Mouse (Mus musculus) liver, embryonic 11.5 days (tissue): ENCODE results near the gene Pgbd5. TPM values are rescaled to one million over a fixed set of nuclear protein-coding genes. Genes with fewer than 3 reads are reported as not detected.
A peak's percentile ranks its signal among the peaks of the same experiment; 100 is the strongest.
"Not testable (repeated sequence)": the region's sequence is repeated elsewhere in the genome, so short reads cannot be mapped to it uniquely, and the experiment has no call there.

Experiments used
- ATAC-seq: fragments of 200-750 bp; cut with Nextera tagmentation; replicated peaks from 2 replicates; pipeline ENCODE4 v1.8.0; 2017; ENCODE audit warnings: moderate number of reproducible peaks, mild to moderate bottlenecking, moderate TSS enrichment, moderate library complexity; ENCODE audit not compliant: low FRiP score
- DNase-seq: peaks from one replicate; pipeline ENCODE4 v3.0.0-alpha.2; 2017; ENCODE audit warnings: low spot score
- H3K27ac ChIP-seq: fragments of 300-500 bp; sonication (generic); 2 replicates; pipeline ENCODE4 v1.5.1; 2014; ENCODE audit warnings: mild to moderate bottlenecking, low read depth, low read length, control low read depth
- H3K27me3 ChIP-seq: fragments of 300-500 bp; sonication (generic); replicated peaks from 2 replicates; pipeline ENCODE4 v1.6.1; 2014; ENCODE audit warnings: low read length, mixed read lengths; ENCODE audit not compliant: control insufficient read depth, insufficient read depth
- H3K36me3 ChIP-seq: fragments of 300-500 bp; sonication (generic); 2 replicates; pipeline ENCODE4 v1.6.1; 2014; ENCODE audit warnings: mild to moderate bottlenecking, low read length, moderate library complexity, mixed read lengths; ENCODE audit not compliant: control insufficient read depth, insufficient read depth
- H3K4me1 ChIP-seq: fragments of 300-500 bp; sonication (generic); replicated peaks from 2 replicates; pipeline ENCODE4 v1.6.1; 2014; ENCODE audit warnings: low read length, mixed read lengths; ENCODE audit not compliant: control insufficient read depth, insufficient read depth
- H3K4me2 ChIP-seq: fragments of 300-500 bp; sonication (generic); 2 replicates; pipeline ENCODE4 v1.6.1; 2014; ENCODE audit warnings: mild to moderate bottlenecking, control low read depth, moderate library complexity
- H3K4me3 ChIP-seq: fragments of 300-500 bp; sonication (generic); 2 replicates; pipeline ENCODE4 v1.5.1; 2014; ENCODE audit warnings: low read depth, low read length, control low read depth
- H3K9ac ChIP-seq: fragments of 300-500 bp; sonication (generic); 2 replicates; pipeline ENCODE4 v1.6.1; 2014; ENCODE audit warnings: low read depth, low read length, control low read depth
- H3K9me3 ChIP-seq: fragments of 300-500 bp; sonication (generic); 2 replicates; pipeline ENCODE4 v1.6.1; 2016; ENCODE audit warnings: low read length, inconsistent platforms, mixed read lengths; ENCODE audit not compliant: control insufficient read depth
- WGBS: fragments of 180-500 bp; shearing (Covaris S2); extraction: QIAGEN DNeasy Blood & Tissue Kit; methylation state at CpG from one replicate; pipeline ENCODE4 v1.1.7; 2014; 5-methylcytosine and 5-hydroxymethylcytosine counted together
- polyA plus RNA-seq: library from polyadenylated mRNA; unstranded; fragments of >200 nt; fragmentation: Nextera tagmentation; extraction: Ambion mirVana; gene quantifications from 2 replicates; pipeline ENCODE4 v1.2.1, GENCODE M21; 2014

Pgbd5 gene
- polyA plus RNA-seq, 1 experiment from 2014 or later, result 0.27 TPM

DNA sequence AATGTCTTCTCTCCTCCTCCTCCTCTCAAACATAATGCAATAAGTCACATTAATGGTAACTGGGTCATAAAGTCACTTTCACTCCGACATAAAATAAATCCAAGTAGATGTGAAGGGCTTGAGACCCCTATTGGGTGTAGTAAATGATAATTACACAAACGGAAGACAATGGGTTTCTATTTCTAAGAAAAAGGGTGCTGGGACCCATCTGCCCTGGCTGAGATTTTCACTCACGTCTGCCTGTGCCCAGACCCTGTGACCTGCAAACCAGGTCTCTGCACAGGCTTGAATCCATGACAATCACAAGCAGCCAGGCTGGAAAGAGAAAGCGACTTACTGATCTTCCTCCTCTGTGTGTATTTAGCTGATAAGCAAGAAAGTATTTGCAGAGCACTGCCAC lies 4.3 kb downstream of the Pgbd5 start:
- no peak overlapping the region for H3K4me3 ChIP-seq
- H3K36me3 ChIP-seq, result no peaks in the 10 kb centered on the region
- no peak for ATAC-seq
- WGBS, result 52% methylated on average over 4 of the region's 4 CpGs
- H3K9me3 ChIP-seq, result no peaks in the 10 kb centered on the region
- H3K27me3 ChIP-seq, result peaks cover 27% of the 10 kb centered on the region
- peaks cover 6% of the 10 kb centered on the region for H3K4me1 ChIP-seq
- no peak for DNase-seq
- no peak overlapping the region for H3K9ac ChIP-seq
- H3K4me2 ChIP-seq, result no peak overlapping the region
- H3K27ac ChIP-seq, result no peak overlapping the region

DNA sequence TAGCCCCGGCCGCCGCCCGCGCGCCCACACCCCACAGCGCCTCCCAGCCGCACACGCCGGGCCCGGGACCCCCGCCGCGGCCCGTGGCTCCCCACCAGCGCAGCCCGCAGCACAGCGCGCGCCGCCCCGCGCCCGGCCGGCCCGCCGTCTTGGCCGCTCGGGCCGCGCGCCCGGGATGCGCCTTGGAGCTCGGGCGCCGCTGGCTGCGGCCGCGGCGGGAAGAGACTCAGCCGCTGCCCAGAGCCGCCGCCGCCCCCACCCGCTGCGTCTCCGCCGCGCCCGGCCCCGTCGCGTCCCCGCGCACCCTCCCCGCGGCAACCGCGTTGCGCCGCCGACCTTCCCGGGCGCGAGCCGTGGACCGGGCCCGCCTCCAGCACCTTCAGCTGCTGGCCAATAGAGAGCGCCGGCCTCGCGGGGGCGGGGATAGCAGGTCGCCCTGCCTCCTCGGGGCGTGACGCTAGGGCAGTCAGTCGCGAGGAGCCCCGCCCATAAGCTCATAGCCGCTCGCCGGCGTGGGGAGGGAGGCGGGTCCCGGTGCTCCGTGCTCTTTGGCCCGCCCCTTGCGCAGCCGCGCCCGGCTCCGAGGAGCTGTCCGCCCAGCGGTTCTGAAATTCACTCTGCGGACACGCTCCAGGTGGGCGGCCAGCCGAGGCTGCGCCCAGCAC lies 5.2 kb downstream of the Pgbd5 start:
- peak; percentile 92 for DNase-seq
- H3K27ac ChIP-seq, result no peak overlapping the region
- peaks cover 27% of the 10 kb centered on the region for H3K27me3 ChIP-seq

GRCm38 (mm10) chr8:124433451-124434125 lies 5.9 kb downstream of the Pgbd5 start:
- Histone ChIP-seq H3K36me3 (no peaks in the 10 kb centered on the region), H3K9me3 (no peaks in the 10 kb centered on the region), H3K4me1 (peaks cover 6% of the 10 kb centered on the region), H3K27me3 (peaks cover 27% of the 10 kb centered on the region), H3K4me2 (peak overlapping the region; percentile 93), H3K4me3 (peak overlapping the region; percentile 69), H3K27ac (no peak overlapping the region), H3K9ac (peak overlapping the region; percentile 48)
- WGBS, result 4% methylated on average over 49 of the region's 56 CpGs
- ATAC-seq (no peak; the same call in 1 of the 2 replicates), DNase-seq (peak; percentile 42)

More for the DNA sequence above, 5.2 kb downstream of the Pgbd5 start:
- Histone ChIP-seq H3K4me2 (peak overlapping the region; percentile 93), H3K4me3 (peak overlapping the region; percentile 69), H3K36me3 (no peaks in the 10 kb centered on the region), H3K4me1 (peaks cover 6% of the 10 kb centered on the region), H3K9me3 (no peaks in the 10 kb centered on the region), H3K9ac (peak overlapping the region; percentile 48)
- ATAC-seq, result peak; percentile 98
- WGBS, result 1% methylated on average over 73 of the region's 101 CpGs

- H3K9ac ChIP-seq, result no peak overlapping the region
- H3K36me3 ChIP-seq, result no peaks in the 10 kb centered on the region
- peaks cover 27% of the 10 kb centered on the region for H3K27me3 ChIP-seq
- no peak overlapping the region for H3K4me2 ChIP-seq
- H3K4me3 ChIP-seq, result no peak overlapping the region
- DNase-seq, result no peak
- 50% methylated on average over 6 of the region's 6 CpGs for WGBS
- peaks cover 6% of the 10 kb centered on the region for H3K4me1 ChIP-seq
- ATAC-seq, result no peak
- no peaks in the 10 kb centered on the region for H3K9me3 ChIP-seq
- no peak overlapping the region for H3K27ac ChIP-seq
Observed at GRCm38 (mm10) chr8:124430881-124431280, 8.6 kb downstream of the Pgbd5 start.

DNA sequence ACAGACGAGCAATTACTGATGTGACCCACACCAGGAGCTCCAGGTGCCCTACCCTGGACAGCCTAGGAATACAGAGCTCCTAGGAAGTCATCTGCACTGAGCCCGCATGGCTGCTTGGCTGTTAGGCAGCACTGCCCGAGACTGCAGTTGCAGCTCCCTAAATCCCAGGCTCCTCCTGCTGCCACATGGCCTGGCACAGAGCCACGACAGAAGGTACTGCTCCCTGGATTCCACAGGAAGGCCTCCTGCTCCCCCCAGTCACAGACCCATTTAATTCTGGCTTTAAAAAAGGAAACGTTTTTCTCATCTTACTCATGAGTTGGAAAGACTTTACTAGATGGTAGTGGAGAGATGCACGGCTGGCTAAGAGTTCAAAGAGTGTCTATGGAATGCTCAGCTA lies 10.0 kb downstream of the Pgbd5 start:
- H3K27ac ChIP-seq, result no peak overlapping the region
- DNase-seq, result no peak
- H3K36me3 ChIP-seq, result no peaks in the 10 kb centered on the region
- H3K4me1 ChIP-seq, result peaks cover 6% of the 10 kb centered on the region
- peaks cover 27% of the 10 kb centered on the region for H3K27me3 ChIP-seq
- H3K9ac ChIP-seq, result no peak overlapping the region
- H3K9me3 ChIP-seq, result no peaks in the 10 kb centered on the region
- WGBS, result 56% methylated on average over 6 of the region's 6 CpGs
- no peak overlapping the region for H3K4me2 ChIP-seq
- no peak overlapping the region for H3K4me3 ChIP-seq
- no peak for ATAC-seq

DNA sequence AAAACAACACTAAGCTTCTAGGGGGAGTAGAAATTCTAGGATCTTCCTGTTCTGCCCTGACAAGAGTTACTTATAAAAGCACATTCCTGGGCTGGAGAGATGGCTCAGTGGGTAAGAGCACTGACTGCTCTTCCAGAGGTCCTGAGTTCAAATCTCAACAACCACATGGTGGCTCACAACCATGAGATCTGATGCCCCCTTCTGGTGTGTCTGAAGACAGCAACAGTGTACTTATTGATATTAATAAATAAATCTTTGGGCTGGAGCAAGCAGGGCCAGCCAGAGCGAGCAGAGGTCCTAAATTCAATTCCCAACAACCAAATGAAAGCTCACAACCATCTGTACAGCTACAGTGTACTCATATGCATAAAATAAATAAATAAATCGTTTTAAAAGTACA lies 10.7 kb downstream of the Pgbd5 start:
- not testable (repeated sequence) for ATAC-seq, H3K4me3 ChIP-seq, H3K9me3 ChIP-seq, H3K27ac ChIP-seq, H3K4me1 ChIP-seq, H3K36me3 ChIP-seq, H3K4me2 ChIP-seq, H3K9ac ChIP-seq, DNase-seq
- peaks cover 23% of the 10 kb centered on the region for H3K27me3 ChIP-seq
- 51% methylated on average over 2 of the region's 2 CpGs for WGBS

- ATAC-seq (no peak), DNase-seq (no peak)
- H3K4me3 ChIP-seq, result no peak overlapping the region
- 0 out of 2 replicates have a peak, but pooled peaks cover 2% of the 10 kb centered on the region for H3K27me3 ChIP-seq
- no peaks in the 10 kb centered on the region for H3K9me3 ChIP-seq
- no peak overlapping the region for H3K4me2 ChIP-seq
- H3K36me3 ChIP-seq, result no peaks in the 10 kb centered on the region
- no peak overlapping the region for H3K27ac ChIP-seq
- no peak overlapping the region for H3K9ac ChIP-seq
- WGBS, result 34% methylated on average over 8 of the region's 8 CpGs
- H3K4me1 ChIP-seq, result no peaks in the 10 kb centered on the region
Observed at GRCm38 (mm10) chr8:124421413-124421812, 18.0 kb downstream of the Pgbd5 start.

DNA sequence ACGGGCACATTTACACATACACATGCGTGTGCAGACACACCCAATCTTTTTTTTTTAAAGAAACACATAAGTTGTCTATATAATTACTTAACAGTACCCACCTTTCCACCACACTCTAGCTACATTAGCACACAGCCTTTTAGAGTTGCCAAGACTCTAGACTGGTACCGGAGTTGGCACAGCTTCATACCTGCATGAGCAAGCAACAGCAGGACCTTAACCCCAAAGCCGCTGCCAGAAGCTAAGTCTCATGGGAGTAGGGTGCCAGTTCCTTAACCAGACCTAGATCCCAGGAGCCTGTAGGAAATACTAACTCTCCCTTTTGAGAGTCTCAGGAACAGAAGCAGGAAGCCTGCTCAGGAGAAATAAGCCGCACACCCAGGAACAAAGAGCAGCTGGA lies 20.5 kb downstream of the Pgbd5 start:
- Histone ChIP-seq H3K27ac (no peak overlapping the region), H3K36me3 (no peaks in the 10 kb centered on the region), H3K4me3 (no peak overlapping the region), H3K9ac (no peak overlapping the region), H3K27me3 (0 out of 2 replicates have a peak, but pooled peaks cover 2% of the 10 kb centered on the region), H3K9me3 (no peaks in the 10 kb centered on the region), H3K4me1 (no peaks in the 10 kb centered on the region), H3K4me2 (no peak overlapping the region)
- DNase-seq, result no peak
- no peak for ATAC-seq
- WGBS, result 92% methylated on average over 5 of the region's 5 CpGs

DNA sequence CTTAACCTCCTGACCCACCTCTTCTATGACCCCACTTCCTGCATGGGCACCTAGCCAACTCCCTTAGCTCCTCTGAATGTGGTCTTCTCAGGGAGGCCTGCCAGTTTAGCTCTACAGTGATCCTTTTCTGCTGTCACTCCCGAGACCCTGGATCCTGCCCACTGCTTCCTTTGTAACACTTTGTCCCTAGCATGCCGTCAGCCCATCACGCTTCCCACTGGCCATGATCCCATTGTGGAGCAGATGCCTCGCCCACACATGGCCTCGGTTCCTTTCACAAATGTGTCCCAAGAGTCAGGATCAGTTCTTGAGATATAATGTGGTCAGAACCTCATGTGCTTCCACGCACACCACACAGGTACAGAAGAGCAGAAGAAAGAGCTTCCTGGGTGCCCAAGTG lies 21.3 kb downstream of the Pgbd5 start:
- H3K36me3 ChIP-seq, result no peaks in the 10 kb centered on the region
- H3K4me2 ChIP-seq, result no peak overlapping the region
- no peaks in the 10 kb centered on the region for H3K9me3 ChIP-seq
- no peak overlapping the region for H3K27ac ChIP-seq
- H3K4me1 ChIP-seq, result no peaks in the 10 kb centered on the region
- no peaks in the 10 kb centered on the region for H3K27me3 ChIP-seq
- 80% methylated on average over 6 of the region's 6 CpGs for WGBS
- DNase-seq (no peak), ATAC-seq (no peak)
- H3K9ac ChIP-seq, result no peak overlapping the region
- no peak overlapping the region for H3K4me3 ChIP-seq
